Mouse (Mus musculus) intestine, embryonic 15.5 days (tissue): ENCODE measurements at regions not wholly inside any gene's neighbourhood (a gene's known extent, or its start where the extent isn't known, plus 50 kb on each side); places are given as distances from the start of the nearest gene placed in this dataset.
A peak's percentile ranks its signal among the peaks of the same experiment; 100 is the strongest.

Source experiments
- ATAC-seq: fragments of 200-750 bp; cut with Nextera tagmentation; 2 replicates; pipeline ENCODE4 v1.8.0; 2017; ENCODE audit warnings: moderate TSS enrichment, moderate library complexity
- H3K27ac ChIP-seq: fragments of 300-500 bp; sonication (generic); 2 replicates; pipeline ENCODE4 v1.5.1; 2015; ENCODE audit warnings: mild to moderate bottlenecking, inconsistent platforms
- H3K27me3 ChIP-seq: fragments of 300-500 bp; sonication (generic); replicated peaks from 2 replicates; pipeline ENCODE4 v1.6.1; 2015; ENCODE audit warnings: inconsistent platforms
- H3K36me3 ChIP-seq: fragments of 300-500 bp; sonication (generic); 2 replicates; pipeline ENCODE4 v1.6.1; 2015; ENCODE audit warnings: inconsistent platforms
- H3K4me1 ChIP-seq: fragments of 300-500 bp; sonication (generic); replicated peaks from 2 replicates; pipeline ENCODE4 v1.6.1; 2015; ENCODE audit warnings: inconsistent platforms
- H3K4me2 ChIP-seq: fragments of 300-500 bp; sonication (generic); replicated peaks from 2 replicates; pipeline ENCODE4 v1.6.1; 2015; ENCODE audit warnings: mild to moderate bottlenecking, inconsistent platforms
- H3K4me3 ChIP-seq: fragments of 300-500 bp; sonication (generic); replicated peaks from 2 replicates; pipeline ENCODE4 v1.5.1; 2015; ENCODE audit warnings: inconsistent platforms
- H3K9ac ChIP-seq: fragments of 300-500 bp; sonication (generic); 2 replicates; pipeline ENCODE4 v1.6.1; 2015; ENCODE audit warnings: inconsistent platforms
- H3K9me3 ChIP-seq: fragments of 300-500 bp; sonication (generic); 2 replicates; pipeline ENCODE4 v1.6.1; 2016; ENCODE audit warnings: inconsistent platforms
- WGBS: fragments of 180-500 bp; shearing (Covaris S2); methylation state at CpG from one replicate; pipeline ENCODE4 v1.1.7; 2015; 5-methylcytosine and 5-hydroxymethylcytosine counted together

DNA sequence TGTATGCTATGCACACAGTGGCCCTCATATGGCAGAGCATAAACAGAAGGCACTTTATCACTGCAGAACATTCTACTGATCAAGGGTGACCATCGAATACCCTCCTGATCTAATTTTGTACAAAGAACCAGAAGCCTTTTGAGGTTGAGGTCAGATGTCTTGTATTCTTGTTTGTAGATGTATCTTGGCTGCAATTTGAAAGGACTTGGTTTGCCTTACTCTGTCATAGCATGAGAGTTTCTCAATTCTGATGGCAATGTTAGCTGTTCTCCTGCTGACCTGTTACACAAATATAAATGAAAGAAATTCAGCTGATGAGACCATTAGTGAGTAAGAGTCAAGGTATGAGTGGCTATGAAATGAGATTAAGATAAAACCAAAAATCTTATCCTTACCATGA, 199.1 kb upstream of the Aldoart1 start:
- Histone ChIP-seq H3K9ac (no peak overlapping the region), H3K36me3 (no peaks in the 10 kb centered on the region), H3K9me3 (no peaks in the 10 kb centered on the region), H3K4me2 (no peak overlapping the region), H3K4me3 (no peak overlapping the region), H3K27me3 (no peaks in the 10 kb centered on the region), H3K27ac (no peak overlapping the region), H3K4me1 (no peaks in the 10 kb centered on the region)
- no peak for ATAC-seq
- WGBS = 80% methylated on average over 1 of the region's 1 CpGs

DNA sequence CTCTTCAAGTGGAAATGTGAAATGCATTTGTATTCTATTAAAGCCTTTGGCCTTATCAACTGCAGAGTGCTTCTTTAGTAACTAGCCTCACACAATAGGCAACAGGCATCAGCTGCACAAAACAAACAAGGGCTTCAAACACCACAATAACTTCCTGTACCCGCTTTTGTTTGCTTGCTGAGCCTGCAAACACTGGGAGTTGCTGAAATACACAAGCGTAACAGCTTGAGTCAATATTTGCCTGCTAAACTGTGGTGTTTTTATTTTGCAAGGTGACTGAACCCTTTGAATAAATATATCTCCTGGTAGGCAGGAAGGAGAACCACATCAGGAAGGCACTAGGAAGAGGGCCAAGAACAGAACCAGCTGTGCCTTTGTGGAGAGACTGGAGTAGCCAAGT, 195.4 kb upstream of the Aldoart1 start:
- H3K27me3 ChIP-seq = no peaks in the 10 kb centered on the region
- H3K9ac ChIP-seq = no peak overlapping the region
- no peaks in the 10 kb centered on the region for H3K36me3 ChIP-seq
- ATAC-seq = no peak
- H3K4me3 ChIP-seq = no peak overlapping the region
- 48% methylated on average over 2 of the region's 2 CpGs for WGBS
- H3K4me2 ChIP-seq = no peak overlapping the region
- H3K9me3 ChIP-seq = no peaks in the 10 kb centered on the region
- no peak overlapping the region for H3K27ac ChIP-seq
- no peaks in the 10 kb centered on the region for H3K4me1 ChIP-seq

DNA sequence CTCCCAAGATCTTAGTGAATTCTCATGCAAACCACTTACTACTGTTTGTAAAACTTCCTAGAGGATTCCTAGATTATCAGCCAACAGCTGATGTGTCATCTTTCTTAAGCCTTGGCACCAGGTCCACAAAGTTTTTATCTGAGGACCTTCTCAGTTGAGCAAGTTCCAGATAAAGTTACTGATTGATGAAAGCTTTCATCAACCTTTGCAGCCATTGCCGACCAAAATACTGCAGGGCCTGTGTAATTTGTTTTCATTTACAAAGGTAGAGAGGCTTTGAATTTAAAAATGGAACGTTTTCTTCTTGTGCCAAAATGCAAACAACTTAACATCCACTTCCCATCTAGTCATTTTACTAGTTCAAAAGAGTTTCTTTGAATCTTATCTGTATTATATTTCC, 191.9 kb upstream of the Aldoart1 start:
- H3K9ac ChIP-seq = no peak overlapping the region
- no peak overlapping the region for H3K4me2 ChIP-seq
- H3K27me3 ChIP-seq = no peaks in the 10 kb centered on the region
- no peaks in the 10 kb centered on the region for H3K36me3 ChIP-seq
- no peak overlapping the region for H3K27ac ChIP-seq
- no peaks in the 10 kb centered on the region for H3K4me1 ChIP-seq
- 8% methylated on average over 2 of the region's 2 CpGs for WGBS
- no peak for ATAC-seq
- H3K4me3 ChIP-seq = no peak overlapping the region
- no peaks in the 10 kb centered on the region for H3K9me3 ChIP-seq

DNA sequence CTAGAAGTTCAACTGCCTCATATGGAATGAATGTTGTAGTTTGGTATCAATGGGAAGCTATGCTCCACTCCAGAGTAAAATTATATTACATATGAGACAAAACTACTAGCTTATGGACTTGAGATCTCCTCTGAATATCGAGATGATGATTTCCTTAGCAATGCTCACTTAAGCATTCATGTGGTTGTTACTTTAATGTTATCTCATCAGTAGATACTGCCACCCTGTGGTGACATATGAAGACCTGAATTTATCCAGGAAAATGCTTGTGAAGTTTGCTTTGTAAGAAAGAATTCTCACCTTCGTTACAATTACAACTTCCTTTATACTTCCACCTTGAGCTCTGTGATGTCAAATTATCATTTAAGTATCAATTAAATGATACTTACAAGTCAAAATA, 190.2 kb upstream of the Aldoart1 start:
- Histone ChIP-seq H3K27me3 (no peaks in the 10 kb centered on the region), H3K27ac (no peak overlapping the region), H3K4me2 (no peak overlapping the region), H3K9ac (no peak overlapping the region), H3K9me3 (no peaks in the 10 kb centered on the region), H3K36me3 (no peaks in the 10 kb centered on the region), H3K4me3 (no peak overlapping the region), H3K4me1 (no peaks in the 10 kb centered on the region)
- WGBS = 19% methylated on average over 2 of the region's 2 CpGs
- no peak for ATAC-seq

DNA sequence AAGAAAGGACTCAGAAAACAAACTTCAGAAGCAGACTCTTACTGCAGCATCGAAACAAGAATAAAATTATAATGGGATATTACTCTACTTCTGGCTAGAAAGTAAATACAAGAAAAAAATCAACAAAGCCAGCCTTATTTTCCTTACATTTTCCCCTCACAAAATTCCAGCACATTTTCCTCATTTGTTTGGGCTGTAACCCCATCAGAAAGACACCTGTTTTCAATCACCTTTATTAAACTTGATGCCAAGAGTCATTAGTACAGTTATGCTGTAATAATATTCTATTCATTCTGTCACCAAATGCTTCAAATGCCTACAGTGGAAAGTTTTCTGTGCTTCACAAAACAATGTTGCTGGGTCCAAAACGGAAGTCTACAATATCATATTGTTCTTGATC, 189.1 kb upstream of the Aldoart1 start:
- H3K9ac ChIP-seq = no peak overlapping the region
- no peaks in the 10 kb centered on the region for H3K27me3 ChIP-seq
- H3K9me3 ChIP-seq = no peaks in the 10 kb centered on the region
- H3K27ac ChIP-seq = no peak overlapping the region
- 78% methylated on average over 2 of the region's 2 CpGs for WGBS
- ATAC-seq = no peak
- H3K36me3 ChIP-seq = no peaks in the 10 kb centered on the region
- no peak overlapping the region for H3K4me2 ChIP-seq
- H3K4me1 ChIP-seq = no peaks in the 10 kb centered on the region
- no peak overlapping the region for H3K4me3 ChIP-seq

DNA sequence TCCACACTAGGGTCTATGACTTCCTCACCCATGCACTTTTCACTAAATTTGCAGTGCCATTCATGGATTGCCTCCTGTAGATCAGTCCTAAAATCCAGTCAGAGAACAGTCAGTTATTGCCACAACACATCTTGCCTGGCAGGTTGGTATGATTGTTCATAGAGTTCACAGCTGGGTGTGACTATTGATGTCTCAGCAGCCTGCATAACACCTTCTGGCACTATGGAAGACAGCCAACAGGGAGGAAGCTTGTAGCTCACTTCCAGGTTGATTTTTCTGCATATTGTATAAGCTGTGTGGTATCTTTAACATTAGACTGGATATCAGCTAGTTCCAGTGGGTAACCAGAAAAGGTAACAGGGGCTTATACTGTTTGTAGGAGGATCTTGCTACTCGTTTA, 145.3 kb upstream of the Aldoart1 start:
- H3K9ac ChIP-seq = no peak overlapping the region
- no peak overlapping the region for H3K4me2 ChIP-seq
- 71% methylated on average over 1 of the region's 1 CpGs for WGBS
- no peak for ATAC-seq
- no peaks in the 10 kb centered on the region for H3K27me3 ChIP-seq
- no peaks in the 10 kb centered on the region for H3K4me1 ChIP-seq
- H3K9me3 ChIP-seq = no peaks in the 10 kb centered on the region
- H3K4me3 ChIP-seq = no peak overlapping the region
- H3K27ac ChIP-seq = no peak overlapping the region
- H3K36me3 ChIP-seq = no peaks in the 10 kb centered on the region

DNA sequence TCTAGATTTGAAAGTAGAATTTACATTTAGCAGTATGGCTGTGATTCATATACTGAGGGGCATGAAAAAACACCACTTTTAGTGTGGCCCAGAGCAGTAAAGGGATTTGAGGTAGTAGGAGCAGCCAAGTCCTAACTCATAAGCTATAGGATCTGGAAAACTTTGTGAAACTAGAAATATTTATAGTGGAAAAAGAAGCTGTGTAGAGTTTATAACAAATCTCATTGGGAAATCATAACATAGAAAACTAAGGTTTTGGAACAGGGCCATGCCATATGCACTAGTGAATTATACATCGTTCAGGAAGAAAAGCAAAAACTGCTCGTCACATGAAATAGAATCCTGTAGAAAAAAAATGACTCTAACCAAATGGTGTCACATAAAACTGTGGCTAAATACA, 143.7 kb upstream of the Aldoart1 start:
- Histone ChIP-seq H3K9me3 (no peaks in the 10 kb centered on the region), H3K4me1 (no peaks in the 10 kb centered on the region), H3K4me3 (no peak overlapping the region), H3K9ac (no peak overlapping the region), H3K27ac (no peak overlapping the region), H3K36me3 (no peaks in the 10 kb centered on the region), H3K4me2 (no peak overlapping the region), H3K27me3 (no peaks in the 10 kb centered on the region)
- 0 out of 2 replicates have a peak, but pooled peaks have one; percentile 25 for ATAC-seq
- WGBS = 51% methylated on average over 2 of the region's 2 CpGs

DNA sequence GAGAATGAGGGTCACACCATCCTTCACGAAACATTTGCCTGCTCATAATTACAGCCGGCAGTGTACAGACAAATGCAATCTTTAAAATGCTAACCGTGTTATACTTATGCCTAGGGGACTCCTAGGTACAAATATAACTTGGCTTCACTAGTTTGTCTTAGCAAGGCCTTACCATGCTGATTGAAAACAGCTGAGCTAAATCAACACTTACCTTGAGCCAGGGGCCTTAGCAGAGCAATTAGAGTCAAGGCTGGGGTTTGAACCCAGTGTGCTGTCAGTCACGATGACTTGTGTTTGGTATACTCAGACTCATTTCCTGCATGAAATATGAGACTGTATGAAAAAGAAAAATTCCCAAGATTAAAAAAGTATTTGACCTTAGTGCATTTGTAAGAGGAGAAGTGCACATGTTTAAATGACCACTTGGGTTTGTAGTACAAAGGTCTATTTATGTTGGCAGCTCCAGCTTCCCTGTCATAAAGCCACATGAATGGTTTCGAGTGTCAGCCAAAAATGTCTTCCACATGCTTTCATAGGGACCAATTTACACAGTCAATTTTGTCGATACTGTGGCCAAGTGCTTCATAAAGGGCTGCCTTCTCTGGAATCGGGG, 94.0 kb upstream of the Aldoart1 start:
- no peak overlapping the region for H3K4me3 ChIP-seq
- no peak overlapping the region for H3K9ac ChIP-seq
- 62% methylated on average over 7 of the region's 7 CpGs for WGBS
- H3K4me2 ChIP-seq = no peak overlapping the region
- H3K36me3 ChIP-seq = no peaks in the 10 kb centered on the region
- no peaks in the 10 kb centered on the region for H3K27me3 ChIP-seq
- no peaks in the 10 kb centered on the region for H3K9me3 ChIP-seq
- ATAC-seq = no peak
- H3K27ac ChIP-seq = no peak overlapping the region
- no peaks in the 10 kb centered on the region for H3K4me1 ChIP-seq

DNA sequence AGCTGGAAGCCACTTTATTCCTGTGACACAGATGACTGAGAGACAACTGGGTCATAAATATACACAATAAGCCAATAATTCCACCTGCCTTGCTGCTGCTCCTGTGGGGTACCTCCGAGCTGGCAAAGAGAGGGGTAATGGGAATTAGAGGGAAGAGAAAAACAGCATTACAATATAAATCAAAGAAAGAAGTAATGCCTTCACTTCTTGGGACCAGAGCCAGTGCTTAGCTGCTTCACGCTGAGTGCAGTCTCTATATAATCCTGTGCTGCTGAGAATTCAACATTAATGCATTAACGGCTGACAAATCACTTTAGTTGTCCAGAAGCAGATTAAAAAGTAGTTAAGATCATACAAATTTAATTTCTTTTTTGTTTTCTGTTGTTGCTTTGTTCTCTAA, 71.0 kb upstream of the Aldoart1 start:
- no peak for ATAC-seq
- 44% methylated on average over 3 of the region's 3 CpGs for WGBS
- no peaks in the 10 kb centered on the region for H3K4me1 ChIP-seq

DNA sequence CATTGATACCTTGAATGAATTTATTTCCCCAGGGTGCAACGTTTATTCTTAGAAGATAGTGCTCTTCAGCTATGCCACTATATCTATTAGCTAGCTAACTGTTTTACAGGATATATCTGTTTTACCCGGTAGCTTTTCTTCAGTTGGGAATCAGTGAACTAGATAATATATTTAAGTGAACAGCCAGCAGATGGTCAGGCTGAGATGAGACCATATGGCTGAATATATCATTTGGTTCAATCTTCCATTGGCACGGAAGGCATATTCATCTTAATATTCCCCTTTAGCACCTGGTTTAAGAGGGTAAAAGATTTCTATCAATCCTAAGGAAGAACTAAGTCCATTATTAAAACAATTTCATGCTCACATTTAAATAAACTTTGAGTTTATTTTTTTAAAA, 62.6 kb upstream of the Aldoart1 start:
- H3K4me2 ChIP-seq = no peak overlapping the region
- no peaks in the 10 kb centered on the region for H3K27me3 ChIP-seq
- 79% methylated on average over 3 of the region's 3 CpGs for WGBS
- H3K27ac ChIP-seq = no peak overlapping the region
- no peak overlapping the region for H3K9ac ChIP-seq
- ATAC-seq = no peak
- H3K9me3 ChIP-seq = no peaks in the 10 kb centered on the region
- no peak overlapping the region for H3K4me3 ChIP-seq
- H3K36me3 ChIP-seq = no peaks in the 10 kb centered on the region
- no peaks in the 10 kb centered on the region for H3K4me1 ChIP-seq

More for the DNA sequence above, 71.0 kb upstream of the Aldoart1 start:
- H3K9ac ChIP-seq = no peak overlapping the region
- H3K4me3 ChIP-seq = no peak overlapping the region
- no peaks in the 10 kb centered on the region for H3K36me3 ChIP-seq
- H3K4me2 ChIP-seq = no peak overlapping the region
- no peak overlapping the region for H3K27ac ChIP-seq
- H3K9me3 ChIP-seq = no peaks in the 10 kb centered on the region
- no peaks in the 10 kb centered on the region for H3K27me3 ChIP-seq
